Mouse (Mus musculus): ENCODE results near the gene Hcn4. TPM values are rescaled to one million over a fixed set of nuclear protein-coding genes. Genes with fewer than 3 reads are reported as not detected.

The Hcn4 gene
- polyA plus RNA-seq, 1 experiment = 0.01 TPM

DNA sequence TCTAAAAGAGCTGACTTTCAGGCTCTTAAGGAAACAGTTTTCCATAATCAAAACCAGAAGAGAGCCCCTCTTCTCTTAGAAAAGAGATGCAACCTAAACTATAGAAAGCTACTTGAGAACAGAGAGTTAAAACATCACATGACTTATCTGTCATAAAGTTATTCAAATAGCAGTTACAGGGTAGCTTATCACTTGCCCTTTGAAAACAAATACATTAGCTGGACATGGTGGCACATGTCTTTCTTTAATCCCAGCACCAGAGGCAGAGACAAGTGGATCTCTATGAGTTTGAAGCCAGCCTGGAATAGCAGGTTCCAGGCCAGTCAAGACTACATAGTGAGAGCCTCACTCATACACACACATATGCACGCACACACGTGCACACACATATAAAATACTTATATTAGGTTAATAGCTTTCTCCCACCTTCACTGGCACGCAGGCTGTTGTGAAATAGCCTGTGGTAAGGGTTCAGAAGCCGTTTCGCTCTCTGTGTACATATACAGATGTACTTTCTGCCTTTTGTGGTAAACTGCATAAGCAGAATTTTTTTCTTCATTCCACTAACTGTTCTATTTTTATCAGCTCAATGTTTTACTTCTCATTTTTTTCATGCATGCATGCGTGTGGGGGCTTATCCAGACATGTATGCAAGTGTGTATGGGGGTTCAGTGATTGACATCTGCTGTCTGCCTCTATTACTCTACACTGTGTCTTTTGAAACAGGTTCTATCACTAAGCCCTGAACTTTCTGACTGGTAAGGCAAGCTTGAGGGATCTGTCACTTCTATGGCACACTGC lies 68.8 kb downstream of the Hcn4 start:
- H3K79me2 ChIP-seq (ENCODE audit: control insufficient read depth, insufficient read depth) = no peaks in the 10 kb centered on the region
- peaks cover 46% of the 10 kb centered on the region for H3K36me3 ChIP-seq (ENCODE audit: control insufficient read depth, insufficient read depth)
- H3K27me3 ChIP-seq (ENCODE audit: control insufficient read depth, insufficient read depth, insufficient read length) = no peaks in the 10 kb centered on the region
- H3ac ChIP-seq (ENCODE audit: control insufficient read depth, insufficient read length) = no peak overlapping the region
- TF ChIP-seq TCF12 (IDR thresholded peaks at IDR 0.05; ENCODE audit: insufficient read depth, poor library complexity, severe bottlenecking) = no peak
- TF ChIP-seq E2F4 (IDR thresholded peaks at IDR 0.05; ENCODE audit: insufficient read depth) = no peak
- TF ChIP-seq REST (IDR thresholded peaks at IDR 0.05; ENCODE audit: insufficient read depth, insufficient read length) = no peak
- TF ChIP-seq POLR2AphosphoS2 (IDR thresholded peaks at IDR 0.05; ENCODE audit: insufficient read length, low read depth) = no peak
- no peak for TF ChIP-seq USF1 (IDR thresholded peaks at IDR 0.05; ENCODE audit: low read depth)
- no peak for TF ChIP-seq MYOG (IDR thresholded peaks at IDR 0.05; ENCODE audit: control insufficient read depth in 1 of 3, insufficient read depth in 1 of 3, insufficient read length in 2 of 3, low read depth in 2 of 3)
- TF ChIP-seq CEBPB (IDR thresholded peaks at IDR 0.05; ENCODE audit: insufficient read depth, poor library complexity, severe bottlenecking) = no peak
- H3K4me2 ChIP-seq (ENCODE audit: low read depth) = no peak overlapping the region
- H3K4me3 ChIP-seq = no peak overlapping the region

DNA sequence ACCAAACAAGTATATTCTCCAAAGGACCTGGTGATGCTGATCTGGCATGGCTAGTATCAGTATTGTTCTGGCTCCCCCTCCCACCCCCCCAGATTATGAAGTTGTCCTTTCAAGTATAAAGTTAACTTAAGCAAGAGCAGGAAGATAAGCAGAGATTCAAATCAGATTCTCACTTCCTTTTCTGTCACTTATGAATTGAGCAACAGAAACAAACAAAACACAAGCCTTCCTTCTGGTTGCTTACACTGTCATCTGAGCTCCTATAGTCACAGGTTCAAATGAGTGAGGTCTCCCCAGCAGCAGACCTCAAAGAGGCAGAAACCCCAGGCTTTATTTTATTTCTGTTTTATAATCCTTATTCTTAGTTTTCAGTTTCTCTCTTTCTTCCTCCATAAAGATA lies 76.4 kb downstream of the Hcn4 start:
- H3K4me3 ChIP-seq = no peak overlapping the region
- no peaks in the 10 kb centered on the region for H3K79me2 ChIP-seq (ENCODE audit: control insufficient read depth, insufficient read depth)
- H3ac ChIP-seq (ENCODE audit: control insufficient read depth, insufficient read length) = no peak overlapping the region
- peaks cover 47% of the 10 kb centered on the region for H3K36me3 ChIP-seq (ENCODE audit: control insufficient read depth, insufficient read depth)
- TF ChIP-seq TCF12 (IDR thresholded peaks at IDR 0.05; ENCODE audit: insufficient read depth, poor library complexity, severe bottlenecking) = no peak
- no peak for TF ChIP-seq MAX (IDR thresholded peaks at IDR 0.05; ENCODE audit: low read depth)
- no peak for TF ChIP-seq SRF (IDR thresholded peaks at IDR 0.05; ENCODE audit: control insufficient read depth, insufficient read length, low read depth)
- no peak for TF ChIP-seq POLR2A (IDR thresholded peaks at IDR 0.05; ENCODE audit: insufficient read length, low read depth)
- no peak for TF ChIP-seq MYOD1 (IDR thresholded peaks at IDR 0.05; ENCODE audit: control insufficient read depth in 1 of 3, insufficient read length in 2 of 3, low read depth in 2 of 3)
- TF ChIP-seq TCF3 (IDR thresholded peaks at IDR 0.05; ENCODE audit: insufficient read length, low read depth) = no peak
- no peak for TF ChIP-seq POLR2AphosphoS2 (IDR thresholded peaks at IDR 0.05; ENCODE audit: insufficient read length, low read depth)
- TF ChIP-seq MYOG (IDR thresholded peaks at IDR 0.05; ENCODE audit: control insufficient read depth in 1 of 3, insufficient read depth in 1 of 3, insufficient read length in 2 of 3, low read depth in 2 of 3) = no peak
- no peak for TF ChIP-seq USF1 (IDR thresholded peaks at IDR 0.05; ENCODE audit: low read depth)
- no peak for TF ChIP-seq REST (IDR thresholded peaks at IDR 0.05; ENCODE audit: insufficient read depth, insufficient read length)
- no peak for TF ChIP-seq E2F4 (IDR thresholded peaks at IDR 0.05; ENCODE audit: insufficient read depth)
- TF ChIP-seq CEBPB (IDR thresholded peaks at IDR 0.05; ENCODE audit: insufficient read depth, poor library complexity, severe bottlenecking) = no peak
- H3K4me2 ChIP-seq (ENCODE audit: low read depth) = no peak overlapping the region
- no peaks in the 10 kb centered on the region for H3K27me3 ChIP-seq (ENCODE audit: control insufficient read depth, insufficient read depth, insufficient read length)

DNA sequence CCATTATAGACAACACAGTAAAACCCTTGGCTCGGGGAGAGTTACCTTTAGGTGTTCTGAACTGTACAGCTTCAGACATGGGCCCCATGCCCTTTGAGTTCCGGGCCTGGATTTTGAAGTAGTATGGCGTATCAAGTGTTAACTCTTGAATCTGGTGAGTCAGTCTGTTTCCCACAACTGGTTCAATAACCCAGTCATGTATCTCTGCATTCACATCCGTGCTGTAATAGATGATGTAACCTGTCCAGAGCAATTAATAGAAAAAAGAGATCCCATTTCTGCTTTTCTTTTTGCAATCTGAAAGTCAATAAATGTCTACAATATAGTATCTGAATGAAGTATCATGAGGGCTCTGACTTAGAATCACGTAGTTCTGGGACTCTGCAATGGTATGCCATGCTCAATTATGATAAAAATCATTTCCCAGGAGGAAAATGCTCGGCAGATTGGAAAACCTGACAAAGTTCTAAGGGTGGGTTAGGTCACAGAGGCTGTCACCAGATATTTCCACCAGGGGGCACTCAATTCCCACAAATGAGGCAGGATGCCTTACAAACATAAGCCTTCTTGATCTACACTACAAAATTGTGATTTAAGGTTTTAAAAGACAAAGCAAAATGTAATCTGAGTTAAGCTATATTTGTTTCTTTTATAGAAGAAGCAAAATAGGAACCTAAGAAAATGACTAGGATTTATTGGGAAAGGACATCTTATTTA lies 79.8 kb downstream of the Hcn4 start:
- Histone ChIP-seq H3K4me2 (ENCODE audit: low read depth) (no peak overlapping the region), H3K36me3 (ENCODE audit: control insufficient read depth, insufficient read depth) (peaks cover 50% of the 10 kb centered on the region), H3K79me2 (ENCODE audit: control insufficient read depth, insufficient read depth) (no peaks in the 10 kb centered on the region), H3K27me3 (ENCODE audit: control insufficient read depth, insufficient read depth, insufficient read length) (no peaks in the 10 kb centered on the region), H3K4me3 (no peak overlapping the region), H3ac (ENCODE audit: control insufficient read depth, insufficient read length) (no peak overlapping the region)
- no peak for TF ChIP-seq TCF3 (IDR thresholded peaks at IDR 0.05; ENCODE audit: insufficient read length, low read depth)
- TF ChIP-seq USF1 (IDR thresholded peaks at IDR 0.05; ENCODE audit: low read depth) = no peak
- TF ChIP-seq POLR2AphosphoS2 (IDR thresholded peaks at IDR 0.05; ENCODE audit: insufficient read length, low read depth) = no peak
- TF ChIP-seq MYOG (IDR thresholded peaks at IDR 0.05; ENCODE audit: control insufficient read depth in 1 of 3, insufficient read depth in 1 of 3, insufficient read length in 2 of 3, low read depth in 2 of 3) = no peak
- TF ChIP-seq TCF12 (IDR thresholded peaks at IDR 0.05; ENCODE audit: insufficient read depth, poor library complexity, severe bottlenecking) = no peak
- TF ChIP-seq E2F4 (IDR thresholded peaks at IDR 0.05; ENCODE audit: insufficient read depth) = no peak
- TF ChIP-seq REST (IDR thresholded peaks at IDR 0.05; ENCODE audit: insufficient read depth, insufficient read length) = no peak
- TF ChIP-seq MYOD1 (IDR thresholded peaks at IDR 0.05; ENCODE audit: control insufficient read depth in 1 of 3, insufficient read length in 2 of 3, low read depth in 2 of 3) = no peak
- no peak for TF ChIP-seq MAX (IDR thresholded peaks at IDR 0.05; ENCODE audit: low read depth)
- no peak for TF ChIP-seq CEBPB (IDR thresholded peaks at IDR 0.05; ENCODE audit: insufficient read depth, poor library complexity, severe bottlenecking)
- no peak for TF ChIP-seq SRF (IDR thresholded peaks at IDR 0.05; ENCODE audit: control insufficient read depth, insufficient read length, low read depth)
- TF ChIP-seq POLR2A (IDR thresholded peaks at IDR 0.05; ENCODE audit: insufficient read length, low read depth) = no peak

Other genes with a start within 250 kb of the Hcn4 start
- gene Nptn, start 241.2 kb upstream of the Hcn4 start, polyA plus RNA-seq (2012; fragmentation: generic; extraction: Trizol) = 349 TPM
- gene Rec114, start 79.4 kb upstream of the Hcn4 start, polyA plus RNA-seq (2012; fragmentation: generic; extraction: Trizol) = 0.35 TPM
- gene Neo1, start 213.0 kb downstream of the Hcn4 start, polyA plus RNA-seq (2012; fragmentation: generic; extraction: Trizol) = 36.8 TPM

Measured in myocyte (in vitro differentiated cells).